Mouse (Mus musculus): ENCODE data around the gene Coa5. TPM values are rescaled to one million over a fixed set of nuclear protein-coding genes. Genes with fewer than 3 reads are reported as not detected.

The Coa5 gene
- total and polyA plus RNA-seq, 3 experiments: 31.4 to 34.5 TPM; not detected in 1

DNA sequence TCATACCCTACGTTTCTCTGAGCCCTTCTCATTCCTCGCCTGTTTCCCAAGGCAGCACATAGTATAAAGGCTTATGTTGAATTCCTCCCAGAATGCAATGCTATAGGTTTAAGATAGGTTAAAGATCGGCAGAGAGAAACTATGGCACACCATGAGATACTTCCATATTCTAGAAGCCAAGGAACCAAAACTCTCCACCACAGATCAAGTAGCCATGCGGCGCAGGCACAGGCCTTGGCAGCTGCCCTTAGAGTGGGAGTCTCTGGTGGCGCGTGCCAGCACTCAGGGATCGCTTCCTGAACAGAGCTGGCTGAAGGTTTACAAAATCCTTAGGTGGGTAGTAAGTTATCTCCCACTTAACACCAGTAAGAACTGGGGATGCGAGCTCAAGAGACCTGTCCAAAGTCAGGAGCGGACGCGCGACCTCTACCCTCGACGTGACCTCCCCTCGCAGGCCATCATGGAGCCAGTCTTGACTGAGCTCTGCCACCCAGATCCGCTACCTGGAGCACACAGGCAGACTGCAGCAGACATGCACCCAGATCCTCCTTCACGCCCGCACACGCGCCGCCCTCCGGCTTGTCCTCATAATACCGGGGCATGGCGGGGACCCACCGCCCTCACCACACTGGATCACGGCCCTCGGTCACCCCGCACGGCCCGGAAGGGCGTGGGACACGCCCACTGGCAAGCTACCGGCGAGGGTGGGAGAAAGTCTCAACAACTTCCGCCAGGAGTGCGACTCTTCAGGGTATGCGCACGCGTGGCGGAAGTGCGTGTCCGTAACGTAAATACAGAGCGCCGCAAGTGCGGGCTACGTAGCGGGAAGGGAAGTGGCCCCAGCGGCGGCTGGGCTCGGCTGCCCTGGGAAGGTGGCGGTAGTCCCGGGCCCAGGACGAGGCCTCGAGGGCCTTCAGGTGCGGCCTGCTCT is at the start of gene Coa5, which contains the start of gene Unc50 (continued):
- TF ChIP-seq ZMIZ1 (IDR thresholded peaks at IDR 0.05; ENCODE audit: low read depth, low read length): no peak
- peak; percentile 34; the same call in 1 of the 2 replicates for TF ChIP-seq ETS1 (IDR thresholded peaks at IDR 0.05; ENCODE audit: low read depth, low read length)
- TF ChIP-seq CTCF (IDR thresholded peaks at IDR 0.05 in 2 of 3, conservative IDR thresholded peaks at IDR 0.05 in 1 of 3; ENCODE audit: control insufficient read depth in 1 of 3, insufficient read depth in 1 of 3, low read depth in 2 of 3, low read length in 3 of 3, poor library complexity in 1 of 3, severe bottlenecking in 1 of 3): no peak
- no peak; the same call in 1 of the 2 replicates for TF ChIP-seq UBTF (IDR thresholded peaks at IDR 0.05; ENCODE audit: borderline replicate concordance, insufficient read depth, low read depth, low read length)

DNA sequence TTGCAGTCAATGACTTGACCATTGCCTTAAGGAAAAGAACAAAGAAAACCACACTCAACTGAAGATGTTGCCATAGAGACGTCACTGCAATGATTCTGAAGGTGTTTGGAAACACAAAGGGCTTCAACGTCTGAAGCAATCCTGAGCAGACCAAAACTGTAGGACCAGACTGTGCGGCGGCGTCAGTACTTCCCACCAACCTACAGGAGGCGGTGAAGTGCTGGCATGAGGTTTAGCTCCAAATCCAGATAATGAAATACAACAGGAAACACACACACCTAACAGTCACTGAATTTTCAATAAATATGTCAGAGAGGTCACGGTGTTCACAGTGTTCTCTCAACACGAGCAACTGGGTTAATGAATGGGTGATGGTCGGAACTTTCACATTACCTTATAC is 49.2 kb upstream of the Coa5 start:
- Histone ChIP-seq H3K4me3 (ENCODE audit: control insufficient read depth in 1 of 2, insufficient read depth in 1 of 2, low read depth in 2 of 2, low read length in 2 of 2) (peak overlapping the region; percentile 13 to 70), H3K27me3 (ENCODE audit: control insufficient read depth in 1 of 2, insufficient read depth in 2 of 2, low read length in 2 of 2) (no peaks in the 10 kb centered on the region), H3K9ac (ENCODE audit: control insufficient read depth, low read depth, low read length, poor library complexity, severe bottlenecking) (peak overlapping the region; percentile 48), H3K4me1 (ENCODE audit: control insufficient read depth in 1 of 2, insufficient read depth in 2 of 2, low read length in 2 of 2) (peaks cover 7 to 25% of the 10 kb centered on the region in 2 experiments), H3K9me3 (replicated peaks; ENCODE audit: insufficient read depth, low read length) (no peaks in the 10 kb centered on the region), H3K36me3 (ENCODE audit: control insufficient read depth in 1 of 2, insufficient read depth in 2 of 2, low read length in 2 of 2) (peaks cover 0 to 30% of the 10 kb centered on the region in 2 experiments; a peak in 2 of 4 replicates), H3K79me2 (ENCODE audit: control insufficient read depth, insufficient read depth, low read length, poor library complexity) (no peaks in the 10 kb centered on the region), H3K27ac (ENCODE audit: control insufficient read depth, low read depth, low read length) (peak overlapping the region; percentile 84)
- TF ChIP-seq KAT2A (conservative IDR thresholded peaks at IDR 0.05; ENCODE audit: low read depth, low read length): no peak
- peak; percentile 67 to 75 (median 71) for TF ChIP-seq CTCF (IDR thresholded peaks at IDR 0.05 in 2 of 3, conservative IDR thresholded peaks at IDR 0.05 in 1 of 3; ENCODE audit: control insufficient read depth in 1 of 3, insufficient read depth in 1 of 3, low read depth in 2 of 3, low read length in 3 of 3, poor library complexity in 1 of 3, severe bottlenecking in 1 of 3)
- TF ChIP-seq EP300 (IDR thresholded peaks at IDR 0.05; ENCODE audit: low read depth in 1 of 2, low read length in 2 of 2): peak in 1 of 2 experiments; percentile 60; a peak in 2 of 4 replicates
- TF ChIP-seq SMC3 (IDR thresholded peaks at IDR 0.05; ENCODE audit: low read depth, low read length): peak; percentile 27
- TF ChIP-seq ZC3H11A (IDR thresholded peaks at IDR 0.05; ENCODE audit: low read depth, low read length): no peak
- no peak for TF ChIP-seq USF1 (IDR thresholded peaks at IDR 0.05; ENCODE audit: low read depth, low read length)
- no peak for TF ChIP-seq ZMIZ1 (IDR thresholded peaks at IDR 0.05; ENCODE audit: low read depth, low read length)
- peak; percentile 59; the same call in 1 of the 2 replicates for TF ChIP-seq TBP (IDR thresholded peaks at IDR 0.05; ENCODE audit: low read depth, low read length)
- no peak for TF ChIP-seq MEF2A (IDR thresholded peaks at IDR 0.05; ENCODE audit: extremely low read depth, insufficient replicate concordance, low read depth, low read length, poor library complexity, severe bottlenecking)
- TF ChIP-seq POLR2AphosphoS5 (IDR thresholded peaks at IDR 0.05; ENCODE audit: borderline replicate concordance, low read depth, low read length): no peak
- peak; percentile 75 for TF ChIP-seq GATA1 (IDR thresholded peaks at IDR 0.05; ENCODE audit: low read depth, low read length)
- no peak for TF ChIP-seq BHLHE40 (IDR thresholded peaks at IDR 0.05; ENCODE audit: borderline replicate concordance, low read depth, low read length)
- 0 out of 2 replicates have a peak, but pooled peaks have one; percentile 40 for TF ChIP-seq MYC (IDR thresholded peaks at IDR 0.05; ENCODE audit: low read depth, low read length)
- TF ChIP-seq ETS1 (IDR thresholded peaks at IDR 0.05; ENCODE audit: low read depth, low read length): peak; percentile 44; the same call in 1 of the 2 replicates
- TF ChIP-seq RAD21 (IDR thresholded peaks at IDR 0.05; ENCODE audit: low read depth, low read length): peak; percentile 52
- 0 out of 2 replicates have a peak, but pooled peaks have one; percentile 17 for TF ChIP-seq TCF12 (IDR thresholded peaks at IDR 0.05; ENCODE audit: low read depth, low read length)
- DNase-seq (ENCODE audit: low read depth, low spot score): peak; percentile 90

Data from MEL (cell line).